Mouse (Mus musculus) heart, adult 2 months (tissue): Measurements from ENCODE around the gene Ang.

Experiments used
- CTCF ChIP-seq: fragments of 200-600 bp; IDR thresholded peaks from 2 replicates; pipeline ENCODE4 v1.8.1; 2022; ENCODE audit warnings: antibody characterized with exemption, mild to moderate bottlenecking, moderate library complexity
- EP300 ChIP-seq: fragments of 200-500 bp; IDR thresholded peaks from 2 replicates; pipeline ENCODE4 v1.6.1; 2011; ENCODE audit warnings: low read depth, low read length, control low read depth; ENCODE audit not compliant: insufficient read depth

DNA sequence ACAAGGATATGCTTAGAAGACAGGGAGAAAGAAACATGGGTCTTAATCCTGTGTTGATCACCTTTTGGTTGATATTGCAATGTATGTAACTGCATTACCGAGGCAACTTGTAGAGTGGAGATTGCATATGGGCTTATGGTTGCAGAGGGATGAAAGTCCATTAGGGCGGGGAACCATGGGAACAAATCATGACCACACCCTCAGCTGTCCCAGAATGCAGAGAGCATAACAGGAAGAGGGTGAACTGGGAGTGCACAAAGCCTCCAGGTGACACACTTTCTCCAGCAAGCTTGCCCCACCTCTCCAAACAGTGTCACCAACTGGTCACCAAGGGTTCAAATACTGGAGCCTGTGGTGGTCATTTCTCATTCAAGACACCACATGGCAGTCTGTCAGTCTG is 9.9 kb upstream of the Ang start:
- no peak for TF ChIP-seq CTCF
- TF ChIP-seq EP300 = no peak
